Mouse (Mus musculus) hindlimb bud, embryonic 11.5 days (tissue): Measurements from ENCODE around the gene 1700020A23Rik.
A peak's percentile ranks its signal among the peaks of the same experiment; 100 is the strongest.

Source experiments
- DNase-seq: peaks from one replicate; pipeline ENCODE4 v3.0.0-alpha.2; 2012; ENCODE audit warnings: low read depth, low spot score; ENCODE audit errors: extremely low spot score

1700020A23Rik gene

DNA sequence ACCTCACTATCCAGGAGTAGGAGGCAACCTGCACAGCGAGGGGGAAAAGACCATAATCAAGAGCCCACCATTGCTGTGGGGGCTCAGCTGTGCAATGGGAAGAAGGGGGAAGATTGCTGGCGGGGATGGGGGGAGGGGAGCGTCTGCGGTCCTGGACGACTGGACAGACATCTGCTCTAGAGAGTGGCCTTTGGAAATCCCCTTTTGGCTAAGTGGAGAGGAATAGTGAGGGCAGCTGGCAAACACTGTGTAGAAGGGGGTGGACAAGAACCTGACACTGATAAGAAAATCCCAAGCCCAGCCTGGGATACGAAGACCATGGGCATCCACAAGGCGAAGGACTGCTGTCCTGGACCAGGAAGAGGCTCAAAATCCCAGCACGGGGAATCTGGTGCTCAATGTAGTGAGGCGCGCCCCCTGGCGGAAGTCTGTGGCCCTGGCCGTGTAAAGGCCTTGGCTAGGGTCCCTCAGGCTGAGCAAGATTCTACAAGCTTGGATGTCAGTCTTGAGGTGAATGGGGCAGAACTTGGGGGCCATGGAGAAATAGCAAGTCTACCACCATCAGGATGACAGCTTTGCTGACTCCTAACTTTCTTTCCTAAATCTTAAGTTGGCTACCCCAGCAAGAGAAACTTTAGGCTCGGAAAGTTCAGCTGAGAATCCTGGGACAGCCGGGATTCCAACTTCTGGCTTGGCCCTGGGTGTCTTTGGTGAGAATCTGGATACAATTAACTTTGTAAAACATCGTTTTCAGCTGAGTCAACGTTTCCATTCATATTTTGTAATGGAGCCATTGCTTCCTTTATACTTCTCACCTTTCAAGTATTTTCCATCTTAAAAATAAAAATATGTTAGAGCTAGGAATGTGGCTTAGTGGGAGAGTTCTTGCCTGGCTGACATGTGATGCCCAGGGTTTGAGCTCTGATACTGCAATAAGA is 6.8 kb downstream of the 1700020A23Rik start:
- peak; percentile 54 for DNase-seq

DNA sequence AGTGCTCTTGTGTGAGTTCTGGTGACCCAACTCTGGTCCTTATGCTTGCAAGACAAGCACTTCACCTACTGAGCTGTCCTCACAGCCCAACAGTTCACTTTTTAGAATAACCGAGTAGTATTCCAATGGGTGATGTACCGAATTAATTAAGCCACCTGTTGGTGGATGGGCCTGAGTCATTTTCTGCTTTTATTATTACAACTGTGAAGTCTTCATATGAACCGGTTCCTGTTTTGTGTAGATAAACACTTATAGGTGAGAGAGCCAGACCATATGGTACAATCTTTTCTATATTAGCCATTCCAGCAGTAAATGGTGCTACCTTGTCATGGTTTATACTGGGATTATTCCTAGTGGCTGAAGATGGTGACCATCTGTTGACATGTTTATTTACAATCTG is 7.7 kb downstream of the 1700020A23Rik start:
- no peak for DNase-seq

DNA sequence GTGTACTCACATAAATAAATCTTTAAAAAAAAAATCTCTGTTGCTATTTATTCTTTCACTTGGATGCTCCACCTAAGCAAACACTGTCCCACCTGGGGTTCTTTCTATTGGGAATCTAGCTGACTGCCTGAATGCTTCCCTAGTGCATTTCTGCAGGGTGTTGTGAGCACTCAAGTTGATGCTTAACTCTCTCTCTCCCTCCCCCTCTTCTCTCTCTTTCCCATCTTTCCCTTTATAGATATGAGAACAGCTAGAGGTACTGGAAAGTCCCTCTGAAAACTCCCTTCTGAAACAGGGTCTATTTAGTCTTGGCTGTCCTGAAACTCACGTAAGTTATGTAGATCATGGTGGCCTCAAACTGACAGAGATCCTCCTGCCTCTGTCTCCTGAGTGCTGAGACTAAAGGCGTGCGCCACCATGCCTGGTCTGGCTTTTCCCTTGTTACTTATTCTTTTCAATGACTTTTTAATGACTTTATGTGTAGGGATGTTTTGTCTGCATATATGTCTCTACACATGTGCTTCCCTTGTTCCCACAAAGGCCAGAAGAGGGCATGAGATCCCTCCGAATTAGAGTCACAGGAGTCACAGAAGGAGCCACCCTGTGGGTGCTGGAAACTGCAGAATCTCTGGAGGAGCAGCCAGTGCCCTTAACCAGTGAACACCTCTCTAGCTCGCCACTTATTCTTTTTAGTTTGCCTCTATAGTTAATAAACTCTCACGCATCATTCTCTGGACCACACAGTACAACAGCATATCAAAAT is 9.2 kb downstream of the 1700020A23Rik start:
- no peak for DNase-seq

GRCm38 (mm10) chr2:130421781-130422620 is 16.9 kb downstream of the 1700020A23Rik start:
- no peak for DNase-seq

DNA sequence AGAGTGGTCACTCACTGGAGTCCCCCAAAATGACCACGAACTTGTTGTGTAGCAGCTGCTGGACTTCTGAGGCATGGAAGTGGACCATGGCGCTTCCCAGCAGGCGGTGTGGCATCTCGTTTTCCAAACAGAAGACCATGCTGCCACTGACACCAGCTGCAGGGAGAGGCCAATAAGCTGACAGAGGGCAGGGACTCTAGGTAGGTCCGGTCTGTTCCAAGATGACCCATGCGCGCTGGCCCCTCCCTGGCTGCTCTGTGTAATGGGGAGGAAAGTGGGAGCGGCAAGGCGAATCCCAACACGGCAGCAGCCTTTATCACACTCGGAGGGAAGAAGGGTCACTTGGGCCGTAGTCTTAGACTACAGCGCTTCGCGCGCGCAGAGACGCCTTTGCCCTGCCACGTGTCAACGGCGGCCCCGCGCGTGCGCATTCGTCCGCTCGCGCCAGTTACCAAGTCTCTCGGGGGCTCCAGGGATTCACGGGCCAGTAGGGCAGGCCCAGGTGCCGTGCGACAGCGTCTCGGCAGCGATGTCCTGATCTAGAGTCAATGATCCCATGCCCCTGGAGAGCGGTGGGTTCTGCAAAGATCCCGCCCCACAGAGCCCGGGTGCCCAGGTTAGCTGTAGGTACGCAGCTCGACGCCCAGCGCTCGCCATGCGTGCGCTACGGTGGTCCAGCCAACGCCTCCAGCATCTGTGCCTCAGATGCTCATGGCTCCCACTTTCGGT is 18.5 kb downstream of the 1700020A23Rik start:
- peak; percentile 35 for DNase-seq

DNA sequence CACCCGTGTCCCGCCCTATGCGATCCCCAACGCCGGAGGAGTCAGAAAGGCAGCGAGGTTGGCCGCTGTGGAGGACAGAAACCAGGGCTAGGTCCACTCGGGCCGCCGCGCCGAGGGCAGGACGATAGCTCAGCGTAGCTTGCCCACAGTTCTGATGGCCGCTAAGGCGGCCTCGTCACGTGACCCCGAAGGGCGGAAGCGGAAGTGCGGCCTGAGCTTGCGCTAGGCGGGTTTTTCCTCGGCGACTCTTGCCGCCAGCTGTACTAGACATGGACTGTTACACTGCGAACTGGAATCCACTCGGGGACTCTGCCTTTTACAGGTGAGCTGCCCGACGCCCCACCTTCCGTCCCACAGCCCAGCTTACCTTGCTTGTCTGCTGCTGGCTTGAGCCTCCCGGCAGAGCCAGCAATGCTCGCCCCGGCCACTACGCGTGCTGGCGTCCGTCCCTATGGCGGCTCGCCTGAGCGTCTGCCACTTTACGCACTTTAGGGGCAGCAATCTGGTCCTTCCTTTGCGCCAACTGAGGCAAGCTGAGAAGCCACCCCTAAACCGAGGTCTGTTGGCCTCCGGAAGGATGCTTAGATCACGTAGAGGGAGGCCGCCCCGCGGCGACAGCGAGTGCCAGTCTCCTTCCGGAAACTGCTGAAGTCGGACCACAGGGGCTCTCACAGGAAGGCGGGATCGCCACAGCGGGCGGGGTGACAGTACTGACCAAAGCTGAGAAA is 19.2 kb downstream of the 1700020A23Rik start, which contains the start of the genes Vps16 and Pced1a:
Vps16 (plus strand) TSS at position 214 of the 728 bp plus-strand sequence.
Pced1a (minus strand) TSS at position 576 of the 728 bp plus-strand sequence.
- DNase-seq, result peak; percentile 60

DNA sequence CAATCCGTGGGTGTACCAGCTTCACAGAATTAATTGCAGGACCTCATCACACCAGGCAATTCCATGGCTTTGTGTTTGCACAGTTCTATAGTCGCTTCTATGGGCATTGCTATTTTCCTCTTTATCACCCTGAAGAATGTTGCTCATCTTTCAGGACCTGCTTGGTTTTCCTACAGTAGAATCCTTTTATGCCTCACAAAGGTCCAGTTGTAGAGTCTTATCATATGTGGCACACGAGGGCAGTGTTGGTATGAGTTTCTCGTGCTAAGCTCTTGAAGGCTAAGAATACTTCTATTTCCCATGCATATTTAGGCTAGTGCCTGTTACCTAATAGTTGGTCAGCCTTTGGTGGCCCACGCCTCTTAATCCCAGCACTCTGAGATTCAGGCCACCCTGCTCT is 20.1 kb downstream of the 1700020A23Rik start:
- no peak for DNase-seq

- DNase-seq, result no peak
Observed at GRCm38 (mm10) chr2:130429851-130430250, 24.8 kb downstream of the 1700020A23Rik start.

GRCm38 (mm10) chr2:130430484-130430883 is 25.4 kb downstream of the 1700020A23Rik start:
- DNase-seq, result no peak

- DNase-seq, result no peak
Observed at GRCm38 (mm10) chr2:130432157-130432556, 27.1 kb downstream of the 1700020A23Rik start.

DNA sequence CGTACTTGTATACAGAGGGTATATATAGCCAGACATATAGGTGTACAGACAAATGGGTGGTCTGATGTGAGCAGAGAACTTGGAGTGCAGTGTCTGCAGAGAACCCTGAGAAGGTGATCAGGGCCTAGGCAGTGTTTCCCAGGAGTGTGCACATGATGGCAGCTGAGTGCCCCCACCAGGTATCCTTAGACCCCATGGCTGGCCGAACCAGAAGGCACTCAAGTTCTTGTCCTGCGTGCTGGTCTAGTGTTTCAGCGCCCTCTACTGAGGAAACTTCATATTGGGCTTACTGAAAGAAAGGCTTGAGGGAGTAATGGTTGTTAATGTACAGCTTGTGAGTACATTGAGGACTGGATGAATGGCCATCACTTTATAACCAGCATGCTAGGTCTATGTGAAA is 28.1 kb downstream of the 1700020A23Rik start:
- DNase-seq, result no peak

GRCm38 (mm10) chr2:130436769-130437168 is 31.7 kb downstream of the 1700020A23Rik start:
- no peak for DNase-seq

GRCm38 (mm10) chr2:130438861-130439260 is 33.8 kb downstream of the 1700020A23Rik start:
- no peak for DNase-seq

DNA sequence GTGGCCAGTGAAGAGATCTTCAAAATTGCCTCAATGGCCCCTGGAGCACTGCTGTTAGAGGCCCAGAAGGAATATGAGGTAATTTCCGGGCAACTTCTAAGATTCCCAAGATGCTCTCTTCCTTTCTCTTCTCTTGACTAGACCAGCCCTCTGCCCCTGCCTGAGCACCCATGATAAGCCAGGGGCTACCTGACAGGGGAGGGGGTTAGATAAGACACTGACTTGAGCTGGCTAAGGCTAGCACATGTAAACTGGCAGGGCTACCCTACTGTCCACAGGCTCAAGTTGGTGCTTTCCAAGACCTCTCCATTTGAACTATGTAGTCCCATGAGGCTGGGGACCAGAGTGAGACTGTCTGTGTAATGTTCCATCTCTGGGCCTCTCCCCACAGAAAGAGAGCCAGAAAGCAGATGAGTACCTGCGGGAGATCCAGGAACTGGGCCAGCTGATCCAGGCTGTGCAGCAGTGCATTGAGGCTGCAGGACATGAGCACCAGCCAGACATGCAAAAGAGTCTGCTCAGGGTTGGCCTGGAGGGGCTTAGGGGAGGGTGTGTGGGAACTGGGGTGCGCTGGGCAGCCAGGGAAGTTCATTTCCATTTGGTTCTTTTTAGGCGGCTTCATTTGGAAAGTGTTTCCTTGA is 34.9 kb downstream of the 1700020A23Rik start:
- no peak for DNase-seq

DNA sequence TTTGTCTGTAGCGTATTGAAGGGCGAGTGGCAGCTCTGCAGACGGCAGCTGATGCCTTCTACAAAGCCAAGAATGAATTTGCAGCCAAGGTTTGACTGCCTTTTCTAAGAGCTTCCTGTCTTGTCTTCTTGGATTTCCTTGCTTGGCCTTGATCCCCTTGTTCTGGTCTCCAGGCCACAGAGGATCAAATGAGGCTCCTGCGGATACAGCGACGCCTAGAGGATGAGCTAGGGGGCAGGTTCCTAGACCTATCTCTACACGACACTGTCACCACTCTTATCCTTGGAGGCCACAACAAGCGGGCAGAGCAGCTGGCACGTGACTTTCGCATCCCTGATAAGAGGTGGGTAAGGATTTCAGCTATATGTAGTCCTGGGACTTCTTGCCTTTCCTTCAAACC is 37.1 kb downstream of the 1700020A23Rik start:
- no peak for DNase-seq

DNA sequence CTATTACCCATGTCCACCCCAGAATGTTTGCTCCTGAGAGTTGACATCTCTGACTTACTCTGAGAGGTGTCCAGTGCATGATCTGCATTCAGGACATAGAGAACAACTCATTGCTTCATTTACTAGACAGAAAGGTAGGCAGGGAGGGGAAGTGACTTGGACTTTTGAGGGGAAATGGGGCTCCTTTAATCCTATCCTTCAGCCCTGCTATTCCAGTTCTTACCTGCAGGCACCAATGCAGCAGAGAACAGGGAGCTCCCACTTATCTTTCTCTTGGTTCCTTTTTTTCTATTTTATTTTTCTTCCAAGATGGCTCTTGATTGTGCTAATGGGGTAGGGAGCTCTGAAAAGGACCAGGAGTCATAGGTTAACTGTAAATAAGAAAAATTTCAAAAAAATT is 43.4 kb downstream of the 1700020A23Rik start:
- DNase-seq, result no peak

- DNase-seq, result no peak
Observed at GRCm38 (mm10) chr2:130449021-130449793, 44.1 kb downstream of the 1700020A23Rik start.

DNA sequence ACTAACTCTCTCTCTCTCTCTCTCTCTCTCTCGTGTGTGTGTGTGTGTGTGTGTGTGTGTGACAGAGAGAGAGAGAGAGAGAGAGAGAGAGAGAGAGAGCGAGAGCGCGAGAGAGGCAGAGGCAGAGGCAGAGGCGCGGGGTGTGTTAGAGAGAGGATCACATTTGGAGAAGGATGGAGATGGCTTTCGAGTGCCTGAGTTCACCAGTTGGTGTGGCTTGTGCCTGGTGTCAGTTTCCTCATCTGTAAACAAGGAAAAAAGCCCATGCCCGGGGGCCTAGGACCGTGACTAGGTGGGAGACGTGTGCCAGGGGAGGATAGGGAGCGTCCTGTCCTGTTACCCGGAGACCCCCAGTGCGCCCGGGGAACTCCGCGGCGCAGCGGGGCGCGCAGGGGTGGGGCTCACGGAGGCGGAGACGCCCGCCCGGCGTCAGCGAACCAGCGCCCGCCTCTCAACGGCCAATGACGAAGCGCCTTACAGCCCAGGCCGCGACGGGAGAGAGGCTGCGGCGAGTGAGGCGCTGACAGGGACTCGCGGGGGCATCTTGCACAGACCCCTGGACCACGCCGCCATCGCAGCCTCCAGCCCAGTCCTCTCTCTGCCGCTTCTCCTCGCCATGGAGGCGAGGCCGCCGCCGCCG is 44.9 kb downstream of the 1700020A23Rik start, which contains the start of gene Ptpra:
Ptpra (plus strand) TSS at position 485 of the 640 bp plus-strand sequence.
- no peak for DNase-seq
